17 mouse cellular contexts compared by ENCODE assay signal in the genomic region with DNA sequence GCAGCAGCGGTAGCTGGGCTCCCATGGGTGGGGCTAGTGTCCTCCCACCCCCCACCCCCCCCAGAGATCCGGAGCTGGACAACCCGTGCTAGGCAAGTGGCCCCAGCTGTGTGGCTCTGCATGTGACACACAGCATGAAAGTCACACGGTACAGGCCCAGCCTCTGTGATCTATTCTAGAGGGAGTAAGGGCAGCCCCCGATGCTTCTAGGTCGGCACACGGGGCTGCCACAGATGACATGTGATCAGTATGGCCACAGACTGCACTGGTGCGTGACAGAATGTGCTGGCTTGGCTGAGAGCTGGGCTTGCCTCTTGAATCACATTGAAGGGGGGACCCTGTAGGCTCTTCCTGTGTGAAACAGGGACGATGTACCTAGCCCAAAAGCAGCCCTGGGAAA. TPM values are rescaled to one million over a fixed set of nuclear protein-coding genes. Genes with fewer than 3 reads are reported as not detected.
DNase-seq lines count a peak whose midpoint lies in the region; ATAC-seq lines count a peak whose summit lies in the region.
"Had no signal": no experiment of that assay in that cellular context is flagged by ENCODE, and none has a peak within 500 bp of the region (broad histone marks: within the 10 kb centered on the region; RNA-seq: fewer than 3 reads in every experiment).

No protein-coding gene starts in this region.

- peak; percentile 11; the same call in 1 of the 2 replicates for ATAC-seq in heart, embryonic 12.5 days (ENCODE audit: insufficient number of reproducible peaks, low FRiP score)
- ATAC-seq in hindbrain, embryonic 14.5 days (ENCODE audit: low FRiP score), result 0 out of 2 replicates have a peak, but pooled peaks have one; percentile 51
- ATAC-seq: forebrain, embryonic 14.5 days; intestine, embryonic 16.5 days had no signal

- H3K9me3 ChIP-seq in heart, embryonic 12.5 days (replicated peaks), result no peaks in the 10 kb centered on the region
- no peaks in the 10 kb centered on the region for H3K9me3 ChIP-seq in hindbrain, embryonic 14.5 days (ENCODE audit: control insufficient read depth, low read length)
- H3K9me3 ChIP-seq: heart, embryonic 13.5 days; liver, embryonic 15.5 days had no signal

- H3K4me3 ChIP-seq in heart, embryonic 12.5 days, result no peak overlapping the region
- no peak overlapping the region for H3K4me3 ChIP-seq in hindbrain, embryonic 14.5 days (replicated peaks; ENCODE audit: low read length)
- H3K4me3 ChIP-seq: heart, embryonic 13.5 days; liver, embryonic 15.5 days had no signal

- no peaks in the 10 kb centered on the region for H3K27me3 ChIP-seq in heart, embryonic 12.5 days (replicated peaks)
- H3K27me3 ChIP-seq in hindbrain, embryonic 14.5 days (ENCODE audit: control insufficient read depth, insufficient read depth, low read length), result no peaks in the 10 kb centered on the region
- no peaks in the 10 kb centered on the region for H3K27me3 ChIP-seq in splenic B cell, adult 2 months (ENCODE audit: control insufficient read depth, insufficient read depth, low read length, poor library complexity, severe bottlenecking)
- H3K27me3 ChIP-seq: heart, embryonic 13.5 days; liver, embryonic 15.5 days had no signal

- DNase-seq in heart, postnatal 4 days, result no peak
- peak; percentile 27 for DNase-seq in lung, postnatal 36 days
- no peak for DNase-seq in lung, adult 18-20 months
- DNase-seq in hindbrain, embryonic 14.5 days (ENCODE audit: low spot score), result no peak
- peak; percentile 53 for DNase-seq in splenic B cell, adult 2 months (ENCODE audit: low read depth, low spot score)
- no peak for DNase-seq in frontal cortex, postnatal 25 days (ENCODE audit: low spot score in 2 of 2)
- no peak for DNase-seq in adrenal gland, postnatal 36 days
- DNase-seq: cerebellum, adult 9-11 months; gastrocnemius, postnatal 10 days; left cerebral cortex, postnatal 4 days; right cerebral cortex, adult 18-20 months; thymus, adult 2 months had no signal

- H3K4me2 ChIP-seq in heart, embryonic 12.5 days, result no peak overlapping the region
- no peak overlapping the region for H3K4me2 ChIP-seq in hindbrain, embryonic 14.5 days (replicated peaks)
- H3K4me2 ChIP-seq: heart, embryonic 13.5 days; liver, embryonic 15.5 days had no signal

- no peak overlapping the region for H3K27ac ChIP-seq in heart, embryonic 12.5 days (ENCODE audit: poor library complexity, severe bottlenecking)
- H3K27ac ChIP-seq in hindbrain, embryonic 14.5 days, result no peak overlapping the region
- H3K27ac ChIP-seq: heart, embryonic 13.5 days; liver, embryonic 15.5 days had no signal

- H3K4me1 ChIP-seq in heart, embryonic 12.5 days (replicated peaks), result peaks cover 5% of the 10 kb centered on the region; the same call in 1 of the 2 replicates
- no peaks in the 10 kb centered on the region for H3K4me1 ChIP-seq in hindbrain, embryonic 14.5 days (replicated peaks; ENCODE audit: control insufficient read depth, insufficient read depth, low read length)

- 78% methylated on average over 9 of the region's 9 CpGs for WGBS in heart, embryonic 12.5 days
- WGBS in hindbrain, embryonic 14.5 days, result 51% methylated on average over 9 of the region's 9 CpGs

- peaks cover 55% of the 10 kb centered on the region for H3K36me3 ChIP-seq in heart, embryonic 12.5 days
- peaks cover 31% of the 10 kb centered on the region for H3K36me3 ChIP-seq in hindbrain, embryonic 14.5 days (replicated peaks; ENCODE audit: control insufficient read depth, insufficient read depth)
- no peaks in the 10 kb centered on the region for H3K36me3 ChIP-seq in splenic B cell, adult 2 months (ENCODE audit: control insufficient read depth, insufficient read depth, low read length, poor library complexity, severe bottlenecking)
- H3K36me3 ChIP-seq: liver, embryonic 15.5 days had no signal

- no peak overlapping the region for H3K9ac ChIP-seq in heart, embryonic 12.5 days
- H3K9ac ChIP-seq in hindbrain, embryonic 14.5 days, result no peak overlapping the region
- H3K9ac ChIP-seq: heart, embryonic 13.5 days; liver, embryonic 15.5 days had no signal

RNA-seq across cellular contexts. Expression of a gene that starts 46.7 kb away (rescaled TPM):
- 18.4 and 25.8 TPM in 2 replicates for polyA plus RNA-seq in heart, embryonic 12.5 days (2016; fragmentation: Nextera tagmentation; extraction: Ambion mirVana)
- 10 to 100 TPM; 13.0 to 15.0 TPM for total RNA-seq in heart, postnatal 4 days (2021)
- polyA plus RNA-seq in hindbrain, embryonic 14.5 days (2014; fragmentation: Nextera tagmentation; extraction: Ambion mirVana), result 36.6 and 39.2 TPM in 2 replicates
- total RNA-seq in adrenal gland, postnatal 36 days (2021), result 10 to 100 TPM; 10.6 to 11.2 TPM

Comparison
In these comparisons a context has a peak if more than half of its experiments do, and no peak if none do; other contexts are left out.
1. DNase-seq: peak in lung, postnatal 36 days (single experiment) and splenic B cell, adult 2 months (single experiment); none in heart, postnatal 4 days (single experiment), lung, adult 18-20 months (0 of 2), hindbrain, embryonic 14.5 days (single experiment), frontal cortex, postnatal 25 days (0 of 2) and adrenal gland, postnatal 36 days (0 of 2).